Mouse (Mus musculus) heart, postnatal 0 days (tissue): ENCODE data around the gene Mcl1.

Experiments
- CTCF ChIP-seq: IDR thresholded peaks from 2 replicates; pipeline ENCODE4 v1.5.1; 2016; ENCODE audit warnings: antibody characterized with exemption, control low read depth, low read depth
- EP300 ChIP-seq: IDR thresholded peaks from 2 replicates; pipeline ENCODE4 v1.6.1; 2016; ENCODE audit warnings: antibody characterized with exemption, low read depth

DNA sequence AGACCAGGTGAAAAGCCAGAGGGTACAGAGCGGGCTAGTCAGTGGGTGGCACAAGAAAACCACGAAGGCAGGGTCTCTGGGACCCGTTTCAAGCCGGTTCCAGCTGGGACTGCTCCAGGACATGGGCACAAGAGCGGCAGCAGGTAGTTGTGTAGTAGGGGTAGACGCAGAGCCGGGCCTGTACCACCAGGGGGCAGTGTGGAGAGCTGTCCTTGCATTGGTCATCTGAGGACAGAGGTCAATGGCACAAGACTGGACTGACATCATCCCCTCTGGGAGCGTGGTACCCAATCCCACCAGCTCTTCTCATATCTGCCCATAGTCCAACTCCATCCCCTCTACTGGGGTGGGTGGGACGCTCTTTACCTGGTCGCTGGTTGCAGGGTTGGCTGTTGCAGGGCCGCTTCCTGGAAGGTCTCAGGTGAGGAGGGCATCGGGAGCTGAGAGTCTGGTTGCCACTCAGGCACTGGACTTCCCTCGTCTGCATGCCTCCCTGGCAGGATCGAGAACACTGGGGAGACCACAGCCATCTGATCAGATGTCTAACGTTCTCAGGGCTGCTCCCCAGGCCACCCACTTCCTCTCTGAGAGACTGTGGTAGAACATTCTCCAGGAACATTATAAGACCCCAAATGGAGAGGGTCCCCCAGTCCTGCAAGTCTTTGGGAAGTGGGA lies 18.3 kb downstream of the Mcl1 start:
- peak; percentile 85 for TF ChIP-seq CTCF
- no peak for TF ChIP-seq EP300
